Mouse (Mus musculus) left cerebral cortex, postnatal 14 days (tissue): ENCODE data around the gene Cript. TPM values are rescaled to one million over a fixed set of nuclear protein-coding genes. Genes with fewer than 3 reads are reported as not detected.
"Not testable (repeated sequence)": the region's sequence is repeated elsewhere in the genome, so short reads cannot be mapped to it uniquely, and the experiment has no call there.

ENCODE experiments used
- DNase-seq, 2 experiments: peaks; one replicate each; pipeline ENCODE4 v3.0.0; 2021 to 2022; ENCODE audit warnings: low spot score in 2 of 2, mixed read lengths in 1 of 2
- intact Hi-C: fragments of 180-260 bp; cut with DNase I; formaldehyde crosslinking; loops from one replicate; pipeline ENCODE4 v1.15.1; 2025
- total RNA-seq, 2 experiments: library from RNA; stranded (reverse); gene quantifications; 2 replicates each; pipeline ENCODE4 v1.2.3; 2021

Cript gene
- total RNA-seq, 2 experiments from 2014 or later: 58.6 to 61.3 TPM

DNA sequence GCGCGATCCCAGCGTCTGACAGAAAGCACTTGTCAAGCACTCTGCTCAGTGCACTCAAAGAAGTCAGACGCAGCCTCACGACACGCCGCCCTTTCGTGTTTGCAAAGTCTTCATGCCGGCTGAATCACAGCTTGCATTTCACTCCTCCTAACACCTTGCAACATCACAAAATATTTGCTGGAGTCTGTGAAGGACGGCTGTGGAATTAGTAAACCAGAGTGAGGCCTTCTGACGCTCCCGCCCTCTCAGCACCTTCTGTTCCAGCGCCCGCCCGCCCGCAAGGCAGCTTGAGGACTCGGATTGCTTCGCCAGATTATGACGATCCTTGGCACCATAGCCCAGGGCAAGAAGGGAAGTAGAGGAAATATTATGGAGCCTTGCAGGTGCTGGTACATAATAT, 16.4 kb downstream of the Cript start:
- intact Hi-C loops: loop anchor here (5.0 to 10.0 kb wide), 2 partner anchors 66 to 533 kb away; partner anchors contain the start of gene Socs5
- peak; percentile 60 to 67 for DNase-seq

DNA sequence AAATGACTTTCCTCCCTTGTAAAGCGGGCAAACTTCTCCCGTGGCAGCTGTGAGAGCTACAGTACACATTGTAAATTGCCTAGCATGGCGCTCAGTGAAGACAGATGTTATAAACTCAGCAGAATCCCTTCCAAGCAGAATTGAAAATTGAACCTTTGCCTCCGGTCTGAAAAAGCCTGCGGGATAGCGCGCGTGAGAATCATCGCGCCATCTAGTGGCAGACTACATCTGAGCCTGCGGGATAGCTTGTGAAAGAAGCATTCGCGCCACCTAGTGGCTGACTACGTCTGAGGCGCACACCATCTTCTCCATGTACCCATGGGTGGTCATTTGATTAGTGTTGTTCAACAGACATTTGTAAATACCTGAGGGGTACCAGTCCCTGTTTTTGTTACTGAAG, 19.0 kb downstream of the Cript start:
- peak; percentile 95 to 98 for DNase-seq
- intact Hi-C loops: loop anchor here (2.0 to 10.0 kb wide), 4 partner anchors 63 to 530 kb away; partner anchors contain the start of gene Socs5

DNA sequence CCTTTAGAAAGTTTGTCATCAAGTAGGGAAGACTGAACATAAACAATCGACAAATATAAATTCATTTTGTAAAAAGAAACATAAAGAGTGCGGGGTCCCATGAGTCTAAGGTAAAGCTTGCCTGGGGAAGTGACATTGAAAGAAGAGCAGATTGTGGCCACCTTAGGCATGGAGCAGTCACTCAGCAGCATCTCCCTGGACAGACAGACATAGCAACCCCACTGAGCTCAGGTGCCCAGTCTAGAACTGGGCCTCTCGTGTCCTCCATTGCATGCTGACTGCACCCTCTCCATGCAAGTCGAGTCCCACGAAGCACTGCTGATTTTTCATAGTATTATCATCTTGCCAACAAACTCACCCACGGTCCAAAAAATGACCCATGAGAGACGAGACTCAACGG, 19.4 kb downstream of the Cript start:
- intact Hi-C loops: loop anchor here (2.0 to 10.0 kb wide), 4 partner anchors 63 to 530 kb away; partner anchors contain the start of gene Socs5
- no peak for DNase-seq

DNA sequence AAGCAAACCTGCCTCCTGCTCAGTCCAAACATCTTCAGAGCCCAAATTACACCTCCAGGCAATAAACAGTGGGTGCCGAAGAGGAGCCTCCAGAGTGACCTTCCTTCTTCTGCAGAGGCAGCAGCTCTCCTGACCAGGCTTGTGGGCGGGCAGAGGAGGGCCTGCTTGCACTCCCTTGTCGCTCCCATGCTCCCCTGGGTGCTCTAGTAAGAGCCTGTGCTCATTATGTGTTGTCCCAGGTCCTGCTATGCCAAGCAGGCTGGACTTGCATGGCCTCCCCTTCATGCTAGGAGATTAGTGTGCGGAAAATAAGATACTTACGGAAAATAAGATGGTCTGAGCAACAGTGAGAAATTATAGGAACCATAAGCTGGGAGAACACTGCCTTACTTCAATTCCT, 24.3 kb downstream of the Cript start:
- no peak for DNase-seq
- intact Hi-C loops: loop anchor here (10.0 kb wide), 1 partner anchor 525 kb away; no protein-coding TSS in a partner anchor

- intact Hi-C loops: no loop called here
- DNase-seq: peak; percentile 55 to 68
Observed at GRCm38 (mm10) chr17:87050469-87051175, 25.3 kb downstream of the Cript start.

DNA sequence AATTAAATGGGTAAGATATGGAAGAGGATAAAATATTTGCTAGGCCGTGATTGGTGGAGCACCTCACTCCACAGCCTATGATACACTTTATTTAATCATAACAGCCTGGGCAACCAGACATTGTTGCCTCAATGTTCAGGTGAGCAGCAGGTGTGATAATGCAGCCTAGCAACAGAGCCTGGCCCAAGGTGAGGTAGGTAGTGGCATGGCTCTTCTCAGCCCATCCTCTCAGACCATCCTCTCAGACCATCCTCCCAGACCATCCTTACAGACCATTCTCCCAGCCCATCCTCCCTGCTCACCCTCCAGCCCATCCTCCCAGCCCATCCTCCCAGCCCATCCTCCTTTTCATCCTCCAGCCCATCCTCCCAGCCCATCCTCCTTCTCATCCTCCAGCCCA, 26.3 kb downstream of the Cript start:
- intact Hi-C loops: no loop called here
- DNase-seq: no peak

DNA sequence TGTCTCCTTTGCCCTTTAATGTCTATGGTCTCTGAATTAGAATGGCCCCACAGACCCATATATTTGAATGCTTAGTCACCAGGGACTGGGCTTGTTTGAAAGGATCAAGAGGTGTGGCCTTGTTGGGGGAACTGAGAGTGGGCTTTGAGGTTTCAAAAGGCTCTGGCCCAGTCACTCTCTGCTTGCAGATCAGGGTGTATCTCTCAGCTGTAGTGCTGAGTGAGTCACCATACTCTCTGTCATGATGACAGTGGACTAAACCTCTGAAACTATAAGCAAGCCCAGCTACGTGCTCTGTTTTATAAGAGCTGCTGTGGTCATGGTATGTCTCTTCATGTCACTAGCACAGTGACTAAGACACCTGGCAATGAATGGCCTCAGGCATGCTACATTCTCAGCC, 27.1 kb downstream of the Cript start:
- intact Hi-C loops: no loop called here
- DNase-seq: no peak

GRCm38 (mm10) chr17:87053921-87054320, 28.6 kb downstream of the Cript start:
- intact Hi-C loops: no loop called here

GRCm38 (mm10) chr17:87055051-87055459, 29.7 kb downstream of the Cript start:
- peak; percentile 63 to 86 for DNase-seq
- intact Hi-C loops: no loop called here

More at GRCm38 (mm10) chr17:87053921-87054320, 28.6 kb downstream of the Cript start:
- no peak for DNase-seq

DNA sequence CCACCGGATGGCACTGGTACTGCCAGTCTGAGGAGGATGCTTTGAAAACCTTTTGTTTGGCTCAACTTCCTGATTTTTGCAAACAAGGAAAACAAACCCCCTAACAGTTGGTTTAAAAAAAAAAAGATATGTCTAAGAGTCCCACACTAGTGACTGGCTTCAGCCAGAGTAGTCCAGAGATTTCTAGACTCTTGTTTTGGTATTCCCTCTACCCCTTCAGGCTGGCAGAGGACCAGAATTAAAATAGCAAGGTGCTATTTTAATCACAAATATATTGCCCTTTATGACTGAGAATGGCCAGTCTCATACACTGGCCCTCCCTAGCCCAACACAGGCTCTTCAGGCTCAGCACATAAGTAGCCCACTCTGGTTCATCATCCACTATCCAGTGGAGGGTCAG, 30.3 kb downstream of the Cript start:
- intact Hi-C loops: no loop called here

DNA sequence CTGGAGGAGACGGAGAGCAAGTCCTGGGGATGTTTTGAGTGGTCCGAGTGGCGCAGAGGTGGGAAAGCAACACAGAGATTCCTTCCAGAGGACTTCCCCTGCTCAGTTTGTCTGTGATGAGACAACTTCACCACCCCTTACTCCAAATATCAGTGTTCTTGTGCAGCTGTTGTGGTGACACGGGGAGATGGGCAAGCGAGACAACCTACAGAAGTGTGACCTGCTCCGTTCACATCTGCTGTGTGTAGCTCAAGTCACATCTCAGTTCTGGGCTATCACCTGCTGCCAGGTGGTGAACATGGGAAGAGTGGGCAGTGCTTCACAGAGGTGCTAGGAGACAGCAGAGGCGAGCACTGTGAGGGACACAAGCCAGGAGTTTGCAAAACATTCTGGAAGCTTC, 31.4 kb downstream of the Cript start:
- DNase-seq: no peak
- intact Hi-C loops: no loop called here

More for the DNA sequence above, 30.3 kb downstream of the Cript start:
- DNase-seq: no peak

GRCm38 (mm10) chr17:87057486-87058266, 32.3 kb downstream of the Cript start:
- DNase-seq: no peak
- intact Hi-C loops: no loop called here

DNA sequence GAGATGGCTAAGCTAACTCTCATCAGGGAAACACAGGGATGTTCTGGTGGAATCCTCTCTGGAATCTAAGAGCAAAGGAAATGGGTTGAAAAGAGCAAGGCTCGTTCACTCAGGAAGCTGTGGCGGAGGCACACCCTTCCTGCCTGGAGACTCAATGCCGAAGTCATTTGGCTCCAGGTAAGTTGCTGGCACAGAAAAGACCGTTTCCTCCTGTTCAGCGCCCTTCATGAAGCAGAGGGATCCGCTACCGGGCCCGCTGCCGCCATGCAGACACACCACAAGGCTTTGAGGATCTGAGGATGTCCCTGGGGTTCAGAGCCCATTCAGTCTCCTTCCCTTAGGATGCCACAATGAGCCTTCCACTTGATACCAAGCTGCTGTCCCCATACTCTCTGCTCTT, 37.3 kb downstream of the Cript start:
- intact Hi-C loops: no loop called here

DNA sequence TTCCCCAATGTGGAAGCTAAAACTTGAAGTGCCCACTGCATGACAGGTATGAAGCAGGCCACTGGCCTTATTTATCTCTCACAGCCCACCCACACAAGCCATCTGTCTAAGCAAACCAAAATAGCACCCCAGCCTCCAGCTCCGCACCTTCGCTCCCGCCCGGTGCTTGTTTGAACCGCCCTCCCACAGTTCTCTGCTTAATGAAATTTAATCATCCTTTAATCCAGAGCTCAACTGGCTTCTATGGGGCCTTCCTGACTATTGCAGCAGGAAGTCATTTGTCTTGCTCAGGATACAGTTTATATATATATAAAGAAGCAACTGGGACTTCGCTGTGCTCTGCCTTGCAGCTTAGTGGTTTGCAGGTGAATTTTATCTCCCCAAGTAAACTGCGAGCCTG, 38.1 kb downstream of the Cript start:
- intact Hi-C loops: no loop called here
- DNase-seq: no peak

More for the DNA sequence above, 37.3 kb downstream of the Cript start:
- DNase-seq: no peak

- intact Hi-C loops: no loop called here
- no peak for DNase-seq
Observed at GRCm38 (mm10) chr17:87063969-87064368, 38.6 kb downstream of the Cript start.

DNA sequence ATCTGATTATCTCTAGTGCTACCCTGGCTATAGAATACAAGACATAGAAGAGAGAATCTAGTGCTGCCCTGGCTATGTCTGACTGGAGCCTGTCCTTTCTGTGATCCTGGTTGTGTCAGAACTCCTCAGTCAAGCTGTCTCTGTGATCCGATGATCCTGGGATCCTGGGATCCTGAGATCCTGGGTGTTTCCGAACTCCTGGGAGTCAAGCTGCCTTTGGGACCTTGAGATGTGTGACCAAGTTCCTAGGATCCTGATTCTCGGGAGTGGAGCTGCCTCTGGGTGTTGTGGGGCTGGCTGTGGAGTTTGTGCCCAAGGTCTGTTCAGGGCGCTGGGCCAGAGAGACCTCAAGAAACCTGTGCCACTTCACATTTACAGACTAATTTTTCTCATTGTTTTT, 43.6 kb downstream of the Cript start:
- intact Hi-C loops: no loop called here

GRCm38 (mm10) chr17:87072183-87072582, 46.8 kb downstream of the Cript start:
- intact Hi-C loops, DNase-seq: not testable (repeated sequence)

More for the DNA sequence above, 43.6 kb downstream of the Cript start:
- DNase-seq: no peak

DNA sequence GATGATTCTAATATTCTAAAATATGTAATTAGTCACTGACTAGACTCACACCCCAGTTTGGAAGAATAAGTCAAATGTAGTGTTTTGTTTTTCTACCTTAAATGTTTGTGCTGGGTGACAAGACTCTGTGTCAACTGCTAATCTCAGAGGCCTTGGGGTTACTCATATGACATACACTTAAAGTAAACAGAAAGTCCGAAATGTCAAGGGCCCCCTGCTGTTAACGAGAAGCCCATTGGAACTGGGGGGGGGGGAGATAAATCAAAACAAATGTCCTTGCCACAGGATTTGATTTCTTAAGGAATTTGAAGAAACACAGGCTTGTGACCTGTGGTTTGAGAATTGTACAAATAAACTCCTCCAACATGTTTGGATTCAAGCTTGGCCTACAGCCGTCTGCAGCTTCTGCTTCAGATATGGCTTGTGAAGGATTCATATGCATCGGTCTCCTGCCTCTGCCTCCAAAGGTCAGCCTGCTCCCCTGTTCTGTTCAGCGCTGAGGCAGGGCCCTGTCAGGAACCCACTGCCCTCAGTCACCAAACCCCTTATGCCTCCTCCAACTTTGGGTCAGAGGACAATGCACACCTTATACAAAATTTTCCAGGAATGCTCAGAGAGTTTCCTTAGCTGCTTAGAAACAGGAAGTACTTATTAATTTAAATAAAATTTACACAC, 47.6 kb downstream of the Cript start:
- DNase-seq: no peak
- intact Hi-C loops: no loop called here

DNA sequence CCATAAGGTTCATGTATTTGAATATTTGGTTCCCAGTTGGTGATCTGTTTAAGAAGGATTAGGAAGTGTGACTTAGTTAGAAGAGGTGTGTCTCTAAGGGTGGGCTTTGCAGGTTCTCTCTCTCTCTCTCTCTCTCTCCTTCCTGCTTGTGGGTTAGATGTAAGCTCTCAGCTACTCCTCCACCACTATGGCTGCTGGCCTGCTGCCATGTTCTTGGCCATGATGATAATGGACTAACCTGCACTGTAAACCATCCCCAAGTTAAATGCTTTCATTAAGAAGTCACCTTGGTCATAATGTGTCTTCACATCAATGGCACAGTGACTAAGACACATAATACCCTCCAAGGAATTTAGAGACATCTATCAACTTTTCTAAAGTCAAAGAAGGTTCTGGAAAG, 48.1 kb downstream of the Cript start:
- intact Hi-C loops: no loop called here
- DNase-seq: no peak

DNA sequence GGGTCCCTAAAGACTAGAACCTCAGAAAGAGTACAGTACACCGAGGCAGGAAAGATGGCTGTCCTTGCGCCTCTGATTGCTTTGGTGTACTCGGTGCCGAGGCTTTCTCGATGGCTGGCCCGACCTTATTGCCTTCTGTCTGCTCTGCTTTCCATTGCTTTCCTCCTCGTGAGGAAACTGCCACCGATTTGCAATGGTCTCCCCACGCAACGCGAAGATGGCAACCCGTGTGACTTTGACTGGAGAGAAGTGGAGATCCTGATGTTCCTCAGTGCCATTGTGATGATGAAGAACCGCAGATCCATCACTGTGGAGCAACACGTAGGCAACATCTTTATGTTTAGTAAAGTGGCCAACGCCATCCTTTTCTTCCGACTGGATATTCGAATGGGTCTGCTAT, 52.9 kb downstream of the Cript start:
- intact Hi-C loops: not testable (repeated sequence)

More for the DNA sequence above, 52.9 kb downstream of the Cript start:
- not testable (repeated sequence) for DNase-seq
